Mouse (Mus musculus) forebrain, embryonic 10.5 days (tissue): ENCODE measurements around the gene Nfe2l2. TPM values are rescaled to one million over a fixed set of nuclear protein-coding genes. Genes with fewer than 3 reads are reported as not detected.

Experiments used
- DNase-seq: peaks from one replicate; pipeline ENCODE4 v3.0.0-alpha.2; 2017; ENCODE audit warnings: low spot score; ENCODE audit errors: extremely low spot score
- H3K27ac ChIP-seq: fragments of 300-500 bp; sonication (generic); 2 replicates; pipeline ENCODE4 v1.5.1; 2016; ENCODE audit warnings: mild to moderate bottlenecking
- H3K27me3 ChIP-seq: fragments of 300-500 bp; sonication (generic); 2 replicates; pipeline ENCODE4 v1.6.1; 2016; ENCODE audit warnings: mild to moderate bottlenecking; ENCODE audit not compliant: poor library complexity, severe bottlenecking
- H3K36me3 ChIP-seq: fragments of 300-500 bp; sonication (generic); replicated peaks from 2 replicates; pipeline ENCODE4 v1.6.1; 2016; ENCODE audit warnings: mild to moderate bottlenecking, moderate library complexity
- H3K4me1 ChIP-seq: fragments of 300-500 bp; sonication (generic); 2 replicates; pipeline ENCODE4 v1.6.1; 2016
- H3K4me3 ChIP-seq: fragments of 300-500 bp; sonication (generic); 2 replicates; pipeline ENCODE4 v1.5.1; 2016; ENCODE audit warnings: mild to moderate bottlenecking, moderate library complexity
- H3K9me3 ChIP-seq: fragments of 300-500 bp; sonication (generic); 2 replicates; pipeline ENCODE4 v1.6.1; 2016; ENCODE audit warnings: mild to moderate bottlenecking, moderate library complexity
- WGBS: fragments of 180-500 bp; shearing (Covaris S2); methylation state at CpG from one replicate; pipeline ENCODE4 v1.1.7; 2016; 5-methylcytosine and 5-hydroxymethylcytosine counted together
- microRNA-seq: library from miRNA; unstranded; fragments of <30 nt; microRNA quantifications from one replicate; pipeline ENCODE4, GENCODE M21; 2017
- polyA plus RNA-seq: library from polyadenylated mRNA; unstranded; fragments of >200 nt; fragmentation: Nextera tagmentation; extraction: Ambion mirVana; gene quantifications from 2 replicates; pipeline ENCODE4 v1.2.1, GENCODE M21; 2016

The Nfe2l2 gene
- polyA plus RNA-seq, 1 experiment from 2014 or later, result 23.8 TPM

- Histone ChIP-seq H3K9me3 (no peaks in the 10 kb centered on the region), H3K4me3 (no peak overlapping the region), H3K27me3 (no peaks in the 10 kb centered on the region), H3K4me1 (peaks cover 4% of the 10 kb centered on the region; the same call in 1 of the 2 replicates), H3K36me3 (no peaks in the 10 kb centered on the region), H3K27ac (no peak overlapping the region)
- no peak for DNase-seq
- 87% methylated on average over 6 of the region's 6 CpGs for WGBS
Measured at GRCm38 (mm10) chr2:75632043-75632442, 72.4 kb downstream of the Nfe2l2 start.

GRCm38 (mm10) chr2:75631421-75631820 lies 73.0 kb downstream of the Nfe2l2 start:
- WGBS, result 90% methylated on average over 6 of the region's 6 CpGs
- no peak for DNase-seq

GRCm38 (mm10) chr2:75628487-75628886 lies 76.0 kb downstream of the Nfe2l2 start:
- Histone ChIP-seq H3K27me3 (no peaks in the 10 kb centered on the region), H3K36me3 (no peaks in the 10 kb centered on the region), H3K27ac (no peak overlapping the region), H3K4me1 (no peaks in the 10 kb centered on the region), H3K4me3 (no peak overlapping the region), H3K9me3 (no peaks in the 10 kb centered on the region)
- no peak for DNase-seq
- 94% methylated on average over 8 of the region's 8 CpGs for WGBS

More at GRCm38 (mm10) chr2:75631421-75631820, 73.0 kb downstream of the Nfe2l2 start:
- Histone ChIP-seq H3K36me3 (no peaks in the 10 kb centered on the region), H3K27ac (no peak overlapping the region), H3K4me3 (no peak overlapping the region), H3K9me3 (no peaks in the 10 kb centered on the region), H3K4me1 (peaks cover 4% of the 10 kb centered on the region; the same call in 1 of the 2 replicates), H3K27me3 (no peaks in the 10 kb centered on the region)

GRCm38 (mm10) chr2:75626597-75627440 lies 77.6 kb downstream of the Nfe2l2 start:
- no peaks in the 10 kb centered on the region for H3K27me3 ChIP-seq
- no peak for DNase-seq
- no peaks in the 10 kb centered on the region for H3K4me1 ChIP-seq
- no peak overlapping the region for H3K27ac ChIP-seq
- H3K36me3 ChIP-seq, result no peaks in the 10 kb centered on the region
- no peaks in the 10 kb centered on the region for H3K9me3 ChIP-seq
- no peak overlapping the region for H3K4me3 ChIP-seq
- WGBS, result 88% methylated on average over 6 of the region's 6 CpGs

Small RNAs within 50 kb of the gene (microRNA-seq; reads per million reads assigned to microRNA genes)
- gene Gm24574, result not detected

Other genes with a start within 250 kb of the Nfe2l2 start
- 405 and 428 TPM in 2 replicates for gene Hnrnpa3, start 45.4 kb downstream of the Nfe2l2 start, polyA plus RNA-seq
- gene Agps, start 127.5 kb upstream of the Nfe2l2 start, polyA plus RNA-seq, result 41.4 and 43.4 TPM in 2 replicates
- 5.1 and 5.6 TPM in 2 replicates for gene Ttc30b, start 233.9 kb upstream of the Nfe2l2 start, polyA plus RNA-seq